Mouse (Mus musculus) stomach, embryonic 16.5 days (tissue): ENCODE measurements around the gene Nfic. TPM values are rescaled to one million over a fixed set of nuclear protein-coding genes. Genes with fewer than 3 reads are reported as not detected.
A peak's percentile ranks its signal among the peaks of the same experiment; 100 is the strongest.

Experiments used
- ATAC-seq: fragments of 200-750 bp; cut with Nextera tagmentation; 2 replicates; pipeline ENCODE4 v1.8.0; 2017; ENCODE audit warnings: moderate number of reproducible peaks, moderate TSS enrichment; ENCODE audit not compliant: insufficient read depth, low FRiP score
- H3K27ac ChIP-seq: fragments of 300-500 bp; sonication (generic); 2 replicates; pipeline ENCODE4 v1.5.1; 2014; ENCODE audit warnings: low read length
- H3K27me3 ChIP-seq: fragments of 300-500 bp; sonication (generic); 2 replicates; pipeline ENCODE4 v1.6.1; 2014; ENCODE audit warnings: low read length, control low read depth, mixed read lengths; ENCODE audit not compliant: control insufficient read depth, insufficient read depth
- H3K36me3 ChIP-seq: fragments of 300-500 bp; sonication (generic); 2 replicates; pipeline ENCODE4 v1.6.1; 2014; ENCODE audit warnings: low read length; ENCODE audit not compliant: control insufficient read depth, insufficient read depth
- H3K4me1 ChIP-seq: fragments of 300-500 bp; sonication (generic); 2 replicates; pipeline ENCODE4 v1.6.1; 2014; ENCODE audit warnings: low read length, control low read depth, mixed read lengths; ENCODE audit not compliant: control insufficient read depth, insufficient read depth
- H3K4me2 ChIP-seq: fragments of 300-500 bp; sonication (generic); 2 replicates; pipeline ENCODE4 v1.6.1; 2014; ENCODE audit warnings: low read depth, low read length, mixed read lengths
- H3K4me3 ChIP-seq: fragments of 300-500 bp; sonication (generic); replicated peaks from 2 replicates; pipeline ENCODE4 v1.5.1; 2014; ENCODE audit warnings: mild to moderate bottlenecking, low read length
- H3K9ac ChIP-seq: fragments of 300-500 bp; sonication (generic); 2 replicates; pipeline ENCODE4 v1.6.1; 2014; ENCODE audit warnings: low read length
- H3K9me3 ChIP-seq: fragments of 300-500 bp; sonication (generic); replicated peaks from 2 replicates; pipeline ENCODE4 v1.6.1; 2016; ENCODE audit warnings: low read length, control low read depth; ENCODE audit not compliant: control insufficient read depth
- WGBS: fragments of 180-500 bp; shearing (Covaris S2); extraction: QIAGEN DNeasy Blood & Tissue Kit; methylation state at CpG from one replicate; pipeline ENCODE4 v1.1.7; 2014; 5-methylcytosine and 5-hydroxymethylcytosine counted together
- polyA plus RNA-seq: library from polyadenylated mRNA; unstranded; fragments of >200 nt; fragmentation: Nextera tagmentation; extraction: Ambion mirVana; gene quantifications from 2 replicates; pipeline ENCODE4 v1.2.1, GENCODE M21; 2015

Gene Nfic
- polyA plus RNA-seq, 1 experiment from 2014 or later = 74.8 TPM

- Histone ChIP-seq H3K27ac (peak overlapping the region; percentile 67), H3K36me3 (peaks cover 21% of the 10 kb centered on the region), H3K4me2 (peak overlapping the region; percentile 61), H3K4me1 (peaks cover 54% of the 10 kb centered on the region), H3K27me3 (peaks cover 10% of the 10 kb centered on the region; the same call in 1 of the 2 replicates), H3K9ac (peak overlapping the region; percentile 65), H3K4me3 (peak overlapping the region; percentile 37), H3K9me3 (no peaks in the 10 kb centered on the region)
- no peak for ATAC-seq
- 14% methylated on average over 54 of the region's 54 CpGs for WGBS
Measured at GRCm38 (mm10) chr10:81363436-81364346, 91.7 kb downstream of the Nfic start.

- no peak overlapping the region for H3K4me3 ChIP-seq
- 0 out of 2 replicates have a peak overlapping the region, but pooled peaks have one; percentile 22 for H3K9ac ChIP-seq
- peaks cover 63% of the 10 kb centered on the region for H3K4me1 ChIP-seq
- WGBS = 57% methylated on average over 12 of the region's 12 CpGs
- H3K36me3 ChIP-seq = peaks cover 9% of the 10 kb centered on the region
- H3K9me3 ChIP-seq = no peaks in the 10 kb centered on the region
- peaks cover 10% of the 10 kb centered on the region; the same call in 1 of the 2 replicates for H3K27me3 ChIP-seq
- peak overlapping the region; percentile 67 for H3K27ac ChIP-seq
- peak; percentile 10; the same call in 1 of the 2 replicates for ATAC-seq
- peak overlapping the region; percentile 61 for H3K4me2 ChIP-seq
Measured at GRCm38 (mm10) chr10:81362336-81362949, 93.0 kb downstream of the Nfic start.

- H3K9me3 ChIP-seq = no peaks in the 10 kb centered on the region
- H3K4me1 ChIP-seq = peaks cover 65% of the 10 kb centered on the region
- ATAC-seq = no peak
- WGBS = 54% methylated on average over 8 of the region's 8 CpGs
- no peak overlapping the region for H3K4me3 ChIP-seq
- peaks cover 10% of the 10 kb centered on the region; the same call in 1 of the 2 replicates for H3K27me3 ChIP-seq
- no peak overlapping the region; the same call in 1 of the 2 replicates for H3K27ac ChIP-seq
- 0 out of 2 replicates have a peak, but pooled peaks cover 2% of the 10 kb centered on the region for H3K36me3 ChIP-seq
- 0 out of 2 replicates have a peak overlapping the region, but pooled peaks have one; percentile 8 for H3K4me2 ChIP-seq
- no peak overlapping the region for H3K9ac ChIP-seq
Measured at GRCm38 (mm10) chr10:81360721-81361120, 94.7 kb downstream of the Nfic start.

- H3K9me3 ChIP-seq = no peaks in the 10 kb centered on the region
- peak overlapping the region; percentile 42; the same call in 1 of the 2 replicates for H3K27ac ChIP-seq
- peak overlapping the region; percentile 99 for H3K4me2 ChIP-seq
- WGBS = 56% methylated on average over 1 of the region's 1 CpGs
- peak overlapping the region; percentile 90 for H3K9ac ChIP-seq
- 0 out of 2 replicates have a peak, but pooled peaks cover 2% of the 10 kb centered on the region for H3K36me3 ChIP-seq
- H3K4me1 ChIP-seq = peaks cover 48% of the 10 kb centered on the region
- ATAC-seq = no peak
- peak overlapping the region; percentile 80 for H3K4me3 ChIP-seq
- peaks cover 9% of the 10 kb centered on the region; the same call in 1 of the 2 replicates for H3K27me3 ChIP-seq
Measured at GRCm38 (mm10) chr10:81358841-81359240, 96.6 kb downstream of the Nfic start.

- peak overlapping the region; percentile 80 for H3K4me3 ChIP-seq
- no peak for ATAC-seq
- peaks cover 42% of the 10 kb centered on the region for H3K4me1 ChIP-seq
- H3K27me3 ChIP-seq = peaks cover 3% of the 10 kb centered on the region; the same call in 1 of the 2 replicates
- 31% methylated on average over 4 of the region's 4 CpGs for WGBS
- no peak overlapping the region for H3K27ac ChIP-seq
- H3K36me3 ChIP-seq = 0 out of 2 replicates have a peak, but pooled peaks cover 2% of the 10 kb centered on the region
- H3K9ac ChIP-seq = peak overlapping the region; percentile 90
- no peaks in the 10 kb centered on the region for H3K9me3 ChIP-seq
- H3K4me2 ChIP-seq = peak overlapping the region; percentile 99
Measured at GRCm38 (mm10) chr10:81358209-81358608, 97.2 kb downstream of the Nfic start.

- 2% methylated on average over 79 of the region's 79 CpGs for WGBS
- peaks cover 34% of the 10 kb centered on the region for H3K4me1 ChIP-seq
- ATAC-seq = peak; percentile 87
Measured at GRCm38 (mm10) chr10:81356991-81357844, 98.2 kb downstream of the Nfic start, which contains the start of gene Mfsd12. Mfsd12 (plus strand) TSS chr10:81357491.

GRCm38 (mm10) chr10:81356352-81356990 is 99.0 kb downstream of the Nfic start:
- H3K27me3 ChIP-seq = no peaks in the 10 kb centered on the region
- peak overlapping the region; percentile 99 for H3K4me2 ChIP-seq
- 0 out of 2 replicates have a peak, but pooled peaks cover 2% of the 10 kb centered on the region for H3K36me3 ChIP-seq
- peak overlapping the region; percentile 27; the same call in 1 of the 2 replicates for H3K27ac ChIP-seq
- H3K9ac ChIP-seq = peak overlapping the region; percentile 65
- peak overlapping the region; percentile 80 for H3K4me3 ChIP-seq
- 49% methylated on average over 12 of the region's 12 CpGs for WGBS
- peaks cover 27% of the 10 kb centered on the region for H3K4me1 ChIP-seq
- ATAC-seq = no peak
- no peaks in the 10 kb centered on the region for H3K9me3 ChIP-seq

More at GRCm38 (mm10) chr10:81356991-81357844, 98.2 kb downstream of the Nfic start, which contains the start of gene Mfsd12:
- H3K36me3 ChIP-seq = 0 out of 2 replicates have a peak, but pooled peaks cover 2% of the 10 kb centered on the region
- no peaks in the 10 kb centered on the region for H3K27me3 ChIP-seq
- H3K27ac ChIP-seq = peak within 1 kb of the TSS; percentile 27; the same call in 1 of the 2 replicates
- H3K9me3 ChIP-seq = no peaks in the 10 kb centered on the region
- H3K4me3 ChIP-seq = peak within 1 kb of the TSS; percentile 80
- H3K4me2 ChIP-seq = peak within 1 kb of the TSS; percentile 99
- peak within 1 kb of the TSS; percentile 90 for H3K9ac ChIP-seq

- Histone ChIP-seq H3K9ac (no peak overlapping the region), H3K9me3 (no peaks in the 10 kb centered on the region), H3K4me3 (no peak overlapping the region), H3K27me3 (no peaks in the 10 kb centered on the region), H3K36me3 (no peaks in the 10 kb centered on the region), H3K27ac (no peak overlapping the region), H3K4me1 (peaks cover 22% of the 10 kb centered on the region), H3K4me2 (no peak overlapping the region)
- 80% methylated on average over 4 of the region's 4 CpGs for WGBS
- no peak for ATAC-seq
Measured at GRCm38 (mm10) chr10:81355533-81355932, 99.9 kb downstream of the Nfic start.
